Mouse (Mus musculus) left cerebral cortex, adult 2 months (tissue): ENCODE measurements at regions not wholly inside any gene's neighbourhood (a gene's known extent, or its start where the extent isn't known, plus 50 kb on each side); places are given as distances from the start of the nearest gene placed in this dataset.

Experiments
- DNase-seq, 2 experiments: peaks; one replicate each; pipeline ENCODE4 v3.0.0; 2021 to 2022; ENCODE audit warnings: low spot score in 2 of 2, mixed read lengths in 1 of 2; ENCODE audit errors: extremely low spot score in 1 of 2
- H3K27ac ChIP-seq: fragments of 200-600 bp; 2 replicates; pipeline ENCODE4 v1.8.1; 2022
- H3K4me3 ChIP-seq: fragments of 200-600 bp; 2 replicates; pipeline ENCODE4 v1.8.1; 2022
- CTCF ChIP-seq: fragments of 200-600 bp; IDR thresholded peaks from 2 replicates; pipeline ENCODE4 v1.8.1; 2022; ENCODE audit warnings: antibody characterized with exemption, mild to moderate bottlenecking, moderate library complexity
- intact Hi-C: fragments of 180-260 bp; cut with DNase I; formaldehyde crosslinking; loops from one replicate; pipeline ENCODE4 v1.15.1; 2025

DNA sequence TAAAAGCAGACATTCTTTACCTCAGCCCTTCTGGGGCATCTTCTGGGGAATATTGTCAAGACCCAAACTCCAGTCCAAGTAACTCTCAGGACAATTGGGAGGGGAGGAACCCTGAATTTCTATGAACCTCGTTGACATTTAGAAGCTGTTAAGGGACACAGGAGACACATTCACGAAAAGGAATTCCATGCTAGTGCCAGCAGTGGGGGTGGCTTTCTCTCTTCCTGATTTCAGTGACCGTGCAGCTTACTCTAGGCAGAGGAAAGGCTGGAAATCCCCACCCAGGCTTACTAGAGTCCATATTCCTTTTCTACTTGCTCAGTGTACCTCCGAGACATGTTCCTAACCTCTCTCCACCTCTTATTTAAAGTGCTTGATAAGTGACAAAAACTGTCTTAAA lies 239.9 kb upstream of the Tgfbr2 start:
- intact Hi-C loops, result no loop called here
- Histone ChIP-seq H3K27ac (no peak overlapping the region), H3K4me3 (no peak overlapping the region)
- no peak for TF ChIP-seq CTCF
- DNase-seq, result no peak

GRCm38 (mm10) chr9:116411067-116411466 lies 235.9 kb upstream of the Tgfbr2 start:
- intact Hi-C loops, result no loop called here
- H3K27ac ChIP-seq, result no peak overlapping the region
- no peak for TF ChIP-seq CTCF
- H3K4me3 ChIP-seq, result no peak overlapping the region
- DNase-seq, result no peak

- TF ChIP-seq CTCF, result no peak
- intact Hi-C loops, result no loop called here
Observed at GRCm38 (mm10) chr9:116410461-116410860, 235.3 kb upstream of the Tgfbr2 start.

GRCm38 (mm10) chr9:116408116-116408515 lies 233.0 kb upstream of the Tgfbr2 start:
- Histone ChIP-seq H3K27ac (no peak overlapping the region), H3K4me3 (no peak overlapping the region)
- no peak for TF ChIP-seq CTCF
- no peak for DNase-seq
- intact Hi-C loops, result no loop called here

More at GRCm38 (mm10) chr9:116410461-116410860, 235.3 kb upstream of the Tgfbr2 start:
- no peak overlapping the region for H3K27ac ChIP-seq
- no peak for DNase-seq
- no peak overlapping the region for H3K4me3 ChIP-seq

DNA sequence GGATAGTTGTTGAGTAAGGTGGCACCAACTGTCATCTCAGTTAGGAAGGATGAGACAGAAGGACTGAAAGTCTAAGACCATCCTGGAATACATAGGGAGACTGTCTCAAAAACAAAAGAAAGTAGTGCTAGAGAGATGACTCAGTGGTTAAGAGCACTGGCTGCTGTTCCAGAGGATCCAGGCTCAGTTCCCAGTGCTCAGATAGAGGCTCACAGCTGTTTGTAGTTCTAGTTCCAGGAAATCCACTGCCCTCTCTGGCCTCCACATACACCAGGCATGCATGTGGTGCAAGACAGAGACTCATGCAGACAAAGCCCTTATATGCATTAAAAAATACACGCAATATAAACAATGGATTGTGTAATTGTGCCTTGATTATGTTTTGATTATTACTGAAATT lies 229.9 kb upstream of the Tgfbr2 start:
- no peak for DNase-seq
- TF ChIP-seq CTCF, result no peak
- Histone ChIP-seq H3K4me3 (no peak overlapping the region), H3K27ac (no peak overlapping the region)
- intact Hi-C loops, result no loop called here

DNA sequence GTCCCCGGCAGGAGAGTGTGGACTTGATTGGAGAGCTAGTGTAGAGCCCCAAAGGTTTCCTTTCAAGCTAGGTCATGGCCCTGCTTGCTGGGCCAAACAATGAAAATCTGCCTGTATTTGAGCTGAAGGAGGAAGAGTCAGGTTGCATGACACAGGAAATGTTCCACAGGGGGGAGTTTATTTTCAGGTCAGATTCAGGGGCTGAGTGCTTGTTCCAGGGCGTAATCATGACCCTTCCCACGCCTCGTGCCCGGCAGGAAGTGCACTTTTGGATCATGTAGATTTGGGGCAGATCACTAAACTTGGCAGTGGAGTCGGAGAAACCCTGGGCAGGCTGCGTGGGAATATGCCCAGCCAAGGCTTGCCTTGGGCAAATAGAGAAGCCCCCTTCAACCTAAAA lies 226.7 kb upstream of the Tgfbr2 start:
- no peak overlapping the region for H3K27ac ChIP-seq
- DNase-seq, result no peak
- H3K4me3 ChIP-seq, result no peak overlapping the region
- intact Hi-C loops, result no loop called here
- TF ChIP-seq CTCF, result no peak

DNA sequence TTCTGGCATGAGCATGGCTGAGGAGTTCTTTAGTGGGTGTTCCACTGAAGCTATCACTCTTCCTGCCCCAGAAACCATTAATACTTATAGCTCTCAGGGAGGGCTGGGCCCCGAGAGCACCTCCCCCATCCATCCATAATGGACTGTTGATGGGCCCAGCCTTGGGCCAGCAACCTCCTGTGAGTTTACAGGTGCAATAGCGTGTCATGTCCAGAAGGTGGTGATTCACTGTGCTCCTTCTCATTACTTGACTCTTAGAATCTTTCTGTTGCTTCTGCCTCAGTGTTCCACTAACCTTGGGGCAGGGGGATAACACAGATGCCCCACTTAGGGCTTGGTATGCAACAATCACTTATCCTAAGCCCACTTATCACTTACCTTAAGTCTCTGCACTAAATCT lies 225.1 kb upstream of the Tgfbr2 start:
- TF ChIP-seq CTCF, result peak; percentile 27
- H3K27ac ChIP-seq, result no peak overlapping the region
- DNase-seq, result no peak
- no peak overlapping the region for H3K4me3 ChIP-seq
- intact Hi-C loops, result no loop called here

DNA sequence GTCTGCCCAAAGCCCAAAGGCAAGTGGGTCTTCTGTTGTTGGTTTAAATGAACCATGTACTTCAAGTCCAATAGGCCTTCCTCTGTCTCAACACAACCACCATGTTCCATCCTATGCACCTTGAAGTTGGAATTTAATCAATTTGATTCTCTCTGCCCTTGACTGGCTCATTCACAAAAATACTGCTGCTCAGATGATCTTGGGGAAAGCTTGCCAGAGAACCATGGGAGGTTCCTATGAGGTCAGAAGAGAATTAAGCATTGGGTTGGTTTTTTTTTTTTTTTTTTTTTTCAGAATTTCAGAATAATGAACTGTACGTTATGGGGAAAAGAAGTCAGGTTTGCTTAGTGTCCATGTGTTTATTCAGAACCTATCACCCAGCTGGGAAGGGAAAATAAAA lies 224.1 kb upstream of the Tgfbr2 start:
- DNase-seq, result no peak
- TF ChIP-seq CTCF, result no peak
- H3K4me3 ChIP-seq, result no peak overlapping the region
- intact Hi-C loops, result no loop called here
- no peak overlapping the region for H3K27ac ChIP-seq

DNA sequence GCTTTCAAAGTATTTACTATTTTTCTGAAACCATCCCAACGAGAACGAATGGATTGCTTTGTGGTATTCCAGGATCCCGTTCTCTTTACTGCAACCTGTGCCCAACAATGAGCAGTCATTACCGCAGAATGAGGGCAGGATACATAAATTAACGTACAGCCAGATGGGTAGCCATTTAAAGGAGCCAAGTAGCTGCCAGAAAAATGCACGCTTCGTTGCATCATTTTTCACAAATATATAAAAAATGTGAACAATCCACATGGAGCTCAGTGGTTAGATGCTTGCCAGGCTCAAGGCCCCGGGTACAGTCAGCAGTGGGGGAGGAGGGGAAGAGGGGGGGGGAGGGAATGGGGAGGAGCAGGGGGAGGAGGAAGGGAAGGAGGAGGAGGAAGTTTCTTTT lies 217.1 kb upstream of the Tgfbr2 start:
- intact Hi-C loops, result no loop called here
- DNase-seq, result no peak
- TF ChIP-seq CTCF, result no peak
- Histone ChIP-seq H3K4me3 (no peak overlapping the region), H3K27ac (no peak overlapping the region)

- no peak for DNase-seq
- H3K4me3 ChIP-seq, result no peak overlapping the region
- intact Hi-C loops, result loop anchor here (5.0 kb wide), 1 partner anchor 302 kb away; no protein-coding TSS in a partner anchor
- peak; percentile 45 for TF ChIP-seq CTCF
- H3K27ac ChIP-seq, result no peak overlapping the region
Observed at GRCm38 (mm10) chr9:116389781-116390180, 214.6 kb upstream of the Tgfbr2 start.

- DNase-seq, result no peak
- Histone ChIP-seq H3K27ac (no peak overlapping the region), H3K4me3 (no peak overlapping the region)
- TF ChIP-seq CTCF, result no peak
- intact Hi-C loops, result loop anchor here (5.0 kb wide), 1 partner anchor 302 kb away; no protein-coding TSS in a partner anchor
Observed at GRCm38 (mm10) chr9:116388863-116389262, 213.7 kb upstream of the Tgfbr2 start.

GRCm38 (mm10) chr9:116388025-116388424 lies 212.9 kb upstream of the Tgfbr2 start:
- no peak for DNase-seq
- no peak overlapping the region for H3K4me3 ChIP-seq
- intact Hi-C loops, result loop anchor here (5.0 kb wide), 1 partner anchor 301 kb away; no protein-coding TSS in a partner anchor
- no peak overlapping the region for H3K27ac ChIP-seq
- TF ChIP-seq CTCF, result no peak

GRCm38 (mm10) chr9:116384176-116385076 lies 209.3 kb upstream of the Tgfbr2 start:
- TF ChIP-seq CTCF, result peak; percentile 62
- intact Hi-C loops, result loop anchor here (2.0 to 5.0 kb wide), 2 partner anchors 297 to 324 kb away; no protein-coding TSS in a partner anchor
- Histone ChIP-seq H3K4me3 (no peak overlapping the region), H3K27ac (no peak overlapping the region)
- peak; percentile 36 to 42 for DNase-seq
